Mouse (Mus musculus): ENCODE measurements at regions not wholly inside any gene's neighbourhood (a gene's known extent, or its start where the extent isn't known, plus 50 kb on each side); places are given as distances from the start of the nearest gene placed in this dataset.

- no peak for DNase-seq (ENCODE audit: low spot score)
These were observed 661.9 kb downstream of the Cenpc1 start for GRCm38 (mm10) chr5:85403519-85403918.

- no peak for DNase-seq (ENCODE audit: low spot score)
These were observed 705.0 kb downstream of the Cenpc1 start for GRCm38 (mm10) chr5:85360427-85360826.

GRCm38 (mm10) chr5:85346762-85347161 lies 718.6 kb downstream of the Cenpc1 start:
- peak; percentile 29 for DNase-seq (ENCODE audit: low spot score)

- DNase-seq (ENCODE audit: low spot score) = no peak
These were observed 719.2 kb downstream of the Cenpc1 start for GRCm38 (mm10) chr5:85346066-85346649.

GRCm38 (mm10) chr5:85341383-85341782 lies 724.0 kb downstream of the Cenpc1 start:
- no peak for DNase-seq (ENCODE audit: low spot score)

- DNase-seq (ENCODE audit: low spot score) = peak; percentile 18
These were observed 727.5 kb downstream of the Cenpc1 start for GRCm38 (mm10) chr5:85337643-85338458.

GRCm38 (mm10) chr5:85336944-85337343 lies 728.4 kb downstream of the Cenpc1 start:
- DNase-seq (ENCODE audit: low spot score) = no peak
